Mouse (Mus musculus) embryo, embryonic 10 days (tissue): Measurements from ENCODE around the gene Usf1.

ENCODE experiments used
- DNase-seq: peaks from one replicate; pipeline ENCODE4 v3.0.0-alpha.2; 2015; ENCODE audit warnings: low spot score

The Usf1 gene

DNA sequence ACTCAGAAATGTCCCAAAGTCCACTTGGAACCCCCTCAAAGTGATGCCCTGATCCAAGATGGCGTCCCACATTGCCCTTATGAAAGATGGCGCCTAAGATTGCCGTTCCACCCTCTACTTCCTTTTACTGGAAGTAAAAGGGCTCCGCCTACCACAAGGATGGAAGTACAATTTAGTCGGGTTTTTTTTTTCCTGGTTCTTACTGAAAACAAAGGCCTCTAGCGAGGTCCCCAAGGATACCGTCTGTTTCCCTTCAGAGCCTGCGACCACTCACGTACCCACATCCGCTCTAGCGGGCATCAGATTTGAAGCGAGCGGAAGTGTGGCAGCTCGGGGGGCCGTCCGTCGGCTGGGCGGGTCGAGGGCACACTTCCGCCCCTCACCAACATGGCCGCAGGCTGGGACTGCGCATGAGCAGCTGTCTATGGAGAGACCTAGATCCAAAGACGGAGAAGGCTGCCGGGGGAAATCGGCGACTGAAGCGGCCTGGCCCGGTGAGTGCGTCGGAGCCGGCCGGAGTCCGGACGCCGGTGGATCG, at the start of gene Usf1:
Usf1 (plus strand) TSS at position 367 of the 538 bp plus-strand sequence.
- DNase-seq, result peak; percentile 98

DNA sequence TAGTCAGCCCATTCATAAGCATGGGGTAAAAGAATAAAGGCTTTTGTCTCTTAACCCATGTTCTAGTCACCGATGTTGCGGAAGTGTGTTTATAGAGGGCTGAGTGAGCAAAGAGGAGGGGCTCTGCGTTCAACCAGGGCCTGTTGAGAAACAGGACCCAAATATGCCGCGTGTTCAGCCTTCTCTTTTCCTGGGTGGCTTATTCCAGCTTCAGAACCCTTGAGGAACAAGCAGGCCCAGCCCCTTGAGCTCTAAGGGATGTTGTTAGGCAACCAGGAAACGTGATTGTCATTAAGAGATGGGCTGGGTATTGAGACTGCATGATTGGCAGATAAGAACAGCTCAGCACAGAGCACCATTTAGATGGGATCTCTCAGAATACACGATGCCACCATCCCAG, 45.2 kb upstream of the Usf1 start:
- no peak for DNase-seq

DNA sequence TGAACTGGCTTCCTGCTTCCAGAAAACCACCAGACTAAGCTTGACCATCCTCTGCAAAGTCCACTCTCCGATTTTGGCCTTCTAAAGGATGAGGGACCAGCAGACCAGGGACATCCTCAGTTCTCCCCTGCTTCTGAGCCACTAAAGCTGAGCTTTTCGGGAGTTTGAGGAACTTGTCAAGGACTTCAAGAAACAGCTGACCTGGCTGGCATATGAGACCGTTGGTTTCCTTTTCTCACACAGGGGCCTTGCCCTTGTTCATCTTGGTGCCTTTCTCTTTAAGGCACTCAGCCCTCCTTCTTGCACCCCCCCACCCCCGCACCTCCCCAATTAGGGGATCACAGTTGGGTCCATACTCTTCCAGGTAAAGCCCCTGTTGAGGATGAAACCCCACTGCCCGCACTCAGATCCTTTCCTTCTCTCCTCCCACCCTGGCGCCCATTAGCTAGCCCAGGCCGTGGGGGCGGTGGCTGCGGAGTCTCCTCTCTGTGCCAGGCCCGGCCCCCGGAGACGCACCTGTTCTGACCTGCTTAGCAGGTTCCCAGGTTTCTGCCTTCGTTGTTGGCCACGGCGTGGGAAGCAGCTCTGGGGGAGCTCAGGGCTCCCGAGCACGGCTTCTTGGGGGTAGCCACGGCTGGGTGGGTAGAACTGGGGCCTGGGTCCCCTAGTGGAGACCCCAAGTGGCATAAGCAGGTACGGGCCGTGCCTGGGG, 41.1 kb upstream of the Usf1 start, which contains the start of gene Nectin4:
Nectin4 (plus strand) TSS at position 255 of the 712 bp plus-strand sequence.
- DNase-seq, result no peak

DNA sequence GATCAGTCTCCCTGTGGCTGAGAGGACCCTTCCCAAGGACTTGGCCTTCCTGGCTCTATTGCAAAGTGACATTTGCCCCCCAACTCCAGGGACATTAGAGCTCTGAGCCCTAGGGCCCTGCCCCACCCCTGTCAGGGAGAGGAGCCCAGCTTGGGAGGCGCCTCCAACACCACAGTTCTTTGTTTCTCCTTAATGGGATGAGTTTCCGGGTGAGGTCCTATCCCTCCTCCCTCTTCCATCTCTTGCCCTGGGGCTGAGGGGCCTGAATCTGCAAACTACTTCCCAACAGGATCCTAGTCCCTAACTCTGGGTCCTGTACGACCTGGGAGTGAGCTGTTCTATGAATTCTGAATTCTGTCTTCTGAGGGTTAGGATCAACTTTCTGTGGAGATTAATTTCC, 38.2 kb upstream of the Usf1 start:
- DNase-seq, result no peak

DNA sequence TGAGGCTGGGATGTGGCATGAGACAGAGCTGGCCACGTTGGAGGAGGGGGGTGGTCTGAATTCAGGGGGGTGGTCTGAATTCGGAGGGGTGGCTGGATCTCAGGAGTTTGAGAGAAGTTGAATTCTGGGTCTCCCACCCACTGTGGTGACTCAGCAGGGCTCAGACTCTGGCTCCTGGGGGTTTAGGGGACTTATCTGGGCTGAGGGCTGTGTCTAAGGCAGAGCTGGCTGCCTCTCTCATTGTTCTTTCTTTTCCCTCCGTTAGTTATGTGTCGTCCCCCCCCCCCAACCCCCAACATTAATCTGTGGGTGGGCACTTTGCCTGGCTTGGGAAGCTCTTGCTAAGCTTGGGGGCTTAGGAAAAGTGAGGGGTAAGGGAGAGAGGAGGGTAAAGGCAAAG, 37.2 kb upstream of the Usf1 start:
- DNase-seq, result no peak

DNA sequence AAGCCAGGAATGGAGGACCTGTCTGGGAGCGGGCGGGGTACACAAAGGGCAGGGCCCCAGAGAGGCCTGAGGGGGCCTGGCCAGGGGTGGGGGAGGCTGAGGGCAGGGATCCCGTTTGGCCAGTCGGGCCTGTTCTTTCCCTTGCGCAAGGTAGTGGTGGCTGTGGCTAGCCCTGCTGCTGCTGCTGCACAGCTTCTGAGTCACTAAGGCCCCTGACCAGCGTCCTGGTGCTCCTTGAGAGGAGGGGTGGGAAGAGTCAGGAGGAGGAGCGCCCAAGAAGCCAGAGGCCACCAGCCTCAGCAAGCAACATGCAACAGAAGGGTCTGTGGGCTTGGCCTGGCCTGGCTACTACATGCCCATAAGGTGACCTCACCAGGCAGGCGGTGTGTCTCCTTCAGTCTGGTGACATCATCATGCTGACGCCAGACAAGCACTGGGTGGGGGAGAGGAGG, 35.4 kb upstream of the Usf1 start:
- no peak for DNase-seq

DNA sequence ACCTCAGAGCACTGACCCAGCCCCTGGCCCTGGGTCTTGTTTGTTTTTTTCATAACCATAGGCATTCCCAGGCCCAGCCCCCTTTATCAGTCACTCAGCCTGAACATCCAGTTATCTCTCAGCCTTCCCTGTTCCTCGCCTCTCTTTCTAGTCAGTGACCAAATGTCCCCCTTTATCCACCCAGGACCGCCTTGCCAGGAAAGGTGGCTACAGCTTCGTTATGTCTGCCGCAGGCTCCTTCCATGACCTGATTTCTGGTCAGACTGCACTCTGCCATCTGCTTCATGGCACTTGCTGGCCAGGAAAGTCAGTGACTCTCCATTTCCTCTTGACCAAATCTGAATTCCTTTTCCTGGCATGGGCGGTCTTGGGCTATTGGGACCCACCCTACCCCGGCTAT, 32.8 kb upstream of the Usf1 start:
- DNase-seq, result no peak

DNA sequence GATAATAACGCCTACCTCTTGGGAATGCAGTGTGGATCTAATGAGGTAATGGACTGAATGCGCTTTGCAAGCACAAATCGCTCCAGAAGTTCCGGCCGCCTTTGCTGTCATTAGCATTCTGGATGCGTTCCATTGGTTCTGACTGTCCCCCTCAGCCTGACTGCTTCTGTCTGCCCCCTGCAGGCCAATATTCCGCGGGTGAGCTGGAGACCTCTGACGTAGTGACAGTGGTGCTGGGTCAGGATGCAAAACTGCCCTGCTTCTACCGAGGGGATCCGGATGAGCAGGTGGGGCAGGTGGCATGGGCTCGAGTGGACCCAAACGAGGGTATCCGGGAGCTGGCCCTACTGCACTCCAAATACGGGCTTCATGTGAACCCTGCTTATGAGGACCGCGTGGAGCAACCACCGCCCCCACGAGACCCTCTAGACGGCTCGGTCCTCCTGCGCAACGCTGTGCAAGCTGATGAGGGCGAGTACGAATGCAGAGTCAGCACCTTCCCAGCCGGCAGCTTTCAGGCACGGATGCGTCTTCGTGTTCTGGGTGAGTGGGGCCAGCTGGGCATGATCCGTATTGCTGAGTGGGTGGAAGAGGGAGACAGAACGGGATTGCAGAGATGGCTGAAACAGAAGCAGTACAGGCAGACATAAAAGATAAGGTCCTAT, 31.0 kb upstream of the Usf1 start:
- DNase-seq, result peak; percentile 85

DNA sequence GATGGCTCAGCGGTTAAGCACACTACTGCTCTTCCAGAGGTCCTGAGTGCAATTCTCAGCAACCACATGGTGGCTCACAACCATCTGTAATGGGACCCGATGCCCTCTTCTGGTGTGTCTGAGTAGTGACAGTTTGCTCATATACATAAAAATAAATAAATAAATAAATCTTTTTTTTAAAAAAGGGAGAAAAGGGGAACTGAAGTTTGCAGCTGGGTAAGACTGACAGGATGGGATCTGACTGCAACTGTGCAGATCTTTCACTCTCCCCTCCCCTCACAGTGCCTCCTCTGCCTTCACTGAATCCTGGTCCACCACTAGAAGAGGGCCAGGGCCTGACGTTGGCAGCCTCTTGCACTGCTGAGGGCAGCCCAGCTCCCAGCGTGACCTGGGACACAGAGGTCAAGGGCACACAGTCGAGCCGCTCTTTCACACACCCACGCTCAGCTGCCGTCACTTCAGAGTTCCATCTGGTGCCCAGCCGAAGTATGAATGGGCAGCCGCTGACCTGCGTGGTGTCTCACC, 29.0 kb upstream of the Usf1 start:
- DNase-seq, result no peak

DNA sequence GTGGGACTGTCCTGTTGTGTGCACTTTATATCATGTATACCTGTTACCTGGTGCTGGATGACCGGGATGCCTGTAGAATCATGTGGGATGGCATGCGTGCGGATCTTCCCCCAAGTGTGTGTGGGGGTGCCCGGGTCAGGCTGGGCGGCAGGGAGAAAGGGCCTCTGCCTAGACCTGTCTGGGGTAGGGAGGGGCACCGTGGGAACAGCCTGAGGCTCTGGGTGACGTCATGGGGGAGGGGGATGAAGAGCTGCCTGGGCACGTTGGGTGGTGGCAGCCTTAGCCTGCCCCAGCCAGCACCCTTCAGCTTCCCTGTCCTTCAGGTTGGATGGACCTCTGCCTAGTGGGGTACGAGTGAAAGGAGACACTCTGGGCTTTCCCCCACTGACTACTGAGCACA, 26.8 kb upstream of the Usf1 start:
- no peak for DNase-seq

DNA sequence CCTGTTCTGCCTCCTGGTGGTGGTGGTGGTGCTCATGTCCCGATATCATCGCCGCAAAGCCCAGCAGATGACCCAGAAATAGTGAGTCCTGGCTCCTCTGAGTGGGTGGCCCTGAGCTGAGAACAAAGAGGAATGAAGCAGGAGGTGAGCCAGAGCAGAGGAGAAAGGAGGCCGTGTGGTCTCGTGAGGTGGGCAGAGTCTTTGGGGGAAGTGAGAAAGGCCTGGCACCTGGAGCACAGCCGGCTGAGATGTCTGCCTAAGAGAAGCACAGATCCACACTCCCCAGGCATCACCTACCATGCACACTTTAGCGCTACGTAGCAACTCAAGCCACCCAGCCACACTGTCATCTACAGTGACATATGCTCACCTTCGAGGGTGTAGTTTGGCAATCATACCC, 25.9 kb upstream of the Usf1 start:
- DNase-seq, result no peak

DNA sequence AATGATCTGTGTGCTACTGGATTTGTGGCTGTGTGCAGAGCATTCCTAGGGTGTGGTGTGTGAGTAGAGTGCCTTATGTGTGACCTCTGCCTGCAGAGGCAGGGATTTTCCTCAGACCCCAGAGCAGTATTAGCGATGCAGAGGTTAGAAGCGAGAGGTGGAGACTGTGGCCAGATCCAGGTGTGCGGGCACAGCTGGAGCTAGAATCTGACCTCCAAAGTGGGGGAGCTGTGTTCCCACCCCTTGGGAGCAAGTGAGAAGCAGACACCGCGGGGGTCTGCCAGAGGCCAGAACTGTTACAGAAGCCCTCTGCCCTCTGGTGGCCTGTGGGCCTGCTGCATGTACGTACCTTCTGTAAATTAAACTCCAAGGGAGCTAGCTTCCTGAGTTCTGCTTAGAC, 24.0 kb upstream of the Usf1 start:
- peak; percentile 68 for DNase-seq

DNA sequence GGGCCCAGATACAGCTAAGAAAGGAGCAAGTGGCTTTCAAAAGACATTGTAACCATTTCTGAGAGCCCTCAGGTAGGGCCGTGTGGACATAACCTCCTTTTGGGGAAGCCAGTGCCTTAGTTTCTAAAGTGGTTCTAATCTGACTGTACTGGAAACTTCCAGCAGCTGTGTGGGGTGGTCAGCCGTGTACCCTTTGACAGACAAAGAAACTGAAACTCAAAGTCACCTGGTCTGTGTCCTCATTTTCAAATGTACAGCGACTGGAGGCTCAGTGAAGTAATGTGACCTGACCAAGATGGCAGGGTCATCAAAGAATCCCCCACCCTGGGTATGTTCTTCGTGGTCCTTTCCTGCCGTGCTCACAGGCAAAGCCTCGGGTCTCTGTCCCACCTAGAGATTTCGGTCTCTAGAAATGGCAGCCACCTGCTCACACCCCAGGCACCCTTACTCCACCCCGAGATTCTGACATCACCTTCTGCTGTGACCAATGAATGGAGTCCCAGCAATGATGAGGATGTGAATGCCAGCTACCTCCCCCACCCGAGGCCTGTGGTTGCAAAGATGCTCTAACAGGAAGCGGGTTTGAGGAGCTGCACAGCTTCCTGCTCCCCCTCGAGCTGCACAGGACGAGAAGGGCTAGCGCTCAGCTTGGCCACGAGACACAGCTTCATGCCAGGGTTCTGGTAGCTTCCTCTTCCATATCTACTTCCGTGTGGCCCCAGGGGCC, 22.6 kb upstream of the Usf1 start, which contains the start of gene Arhgap30:
Arhgap30 (plus strand) TSS at position 579 of the 727 bp plus-strand sequence.
- no peak for DNase-seq

DNA sequence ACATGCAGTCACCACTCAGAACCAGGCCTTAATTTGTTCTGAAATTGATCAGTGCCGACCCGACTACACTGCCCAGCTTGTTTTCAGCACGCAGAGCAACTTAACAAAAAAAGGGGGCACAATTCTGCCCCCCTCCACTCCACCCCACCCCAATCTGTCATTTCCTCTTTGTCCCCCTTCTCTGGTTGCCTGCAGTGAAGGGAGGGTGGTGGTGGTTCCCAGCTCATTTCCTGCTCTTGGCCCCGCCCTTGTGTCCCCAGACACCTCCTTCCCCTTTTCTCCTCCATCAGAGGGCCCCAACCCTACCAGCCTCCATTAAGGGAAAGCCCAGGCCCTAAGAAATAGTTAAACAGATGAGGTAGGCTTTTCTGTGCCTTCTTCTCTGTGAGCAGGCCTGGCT, 21.0 kb upstream of the Usf1 start:
- DNase-seq, result no peak

DNA sequence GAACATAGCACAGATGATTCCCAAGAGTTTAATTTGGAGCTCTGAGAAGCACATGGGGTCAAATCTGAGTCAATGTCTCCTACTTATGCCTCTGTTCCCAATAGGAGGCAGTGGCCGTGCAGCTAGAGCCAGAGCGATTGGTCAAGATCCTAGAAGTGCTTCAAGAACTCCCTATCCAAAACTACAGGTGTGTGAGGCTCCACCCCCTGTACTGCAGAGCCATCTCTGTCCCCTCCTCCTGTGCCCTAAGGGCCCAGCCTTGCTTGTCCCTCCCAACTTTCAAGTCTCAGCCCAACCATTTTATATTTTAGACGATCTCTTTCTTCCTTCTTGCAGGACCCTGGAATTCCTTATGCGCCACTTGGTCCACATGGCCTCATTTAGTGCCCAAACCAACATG, 9.3 kb upstream of the Usf1 start:
- no peak for DNase-seq

DNA sequence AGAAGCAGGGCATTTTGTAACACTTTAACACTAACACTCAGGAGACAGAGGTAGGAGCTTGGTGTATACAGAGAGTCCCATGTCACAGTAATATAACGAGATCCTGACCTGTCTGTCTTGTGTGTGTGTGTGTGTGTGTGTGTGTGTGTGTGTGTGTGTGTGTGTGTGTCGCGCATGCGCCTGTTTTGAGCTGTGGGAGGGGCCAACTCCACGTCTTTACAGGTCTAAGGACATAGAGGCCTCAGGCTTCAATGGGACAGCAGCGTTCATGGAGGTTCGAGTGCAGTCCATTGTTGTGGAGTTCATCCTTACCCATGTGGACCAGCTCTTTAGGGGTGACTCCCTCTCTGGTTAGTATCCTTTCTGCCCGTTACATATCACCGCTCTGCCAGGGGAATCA, 8.1 kb upstream of the Usf1 start:
- DNase-seq, result no peak

DNA sequence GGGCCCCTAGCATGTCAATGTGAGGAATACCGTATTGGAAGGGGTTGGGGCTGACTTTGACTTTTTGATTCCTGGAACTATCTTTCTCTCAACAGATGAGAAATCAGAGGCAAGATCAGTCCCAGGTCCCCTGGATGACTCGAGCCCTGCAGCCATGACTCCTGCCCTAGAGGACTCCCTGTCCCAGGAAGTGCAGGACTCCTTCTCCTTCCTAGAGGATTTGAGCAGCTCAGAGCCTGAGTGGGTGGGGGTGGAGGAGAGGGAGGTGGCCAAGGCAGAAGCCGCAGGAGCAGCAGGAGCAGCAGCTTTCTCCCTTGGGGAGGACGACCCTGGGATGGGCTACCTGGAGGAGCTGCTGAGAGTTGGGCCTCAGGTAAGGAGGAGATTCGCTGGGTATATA, 3.9 kb upstream of the Usf1 start:
- DNase-seq, result no peak

DNA sequence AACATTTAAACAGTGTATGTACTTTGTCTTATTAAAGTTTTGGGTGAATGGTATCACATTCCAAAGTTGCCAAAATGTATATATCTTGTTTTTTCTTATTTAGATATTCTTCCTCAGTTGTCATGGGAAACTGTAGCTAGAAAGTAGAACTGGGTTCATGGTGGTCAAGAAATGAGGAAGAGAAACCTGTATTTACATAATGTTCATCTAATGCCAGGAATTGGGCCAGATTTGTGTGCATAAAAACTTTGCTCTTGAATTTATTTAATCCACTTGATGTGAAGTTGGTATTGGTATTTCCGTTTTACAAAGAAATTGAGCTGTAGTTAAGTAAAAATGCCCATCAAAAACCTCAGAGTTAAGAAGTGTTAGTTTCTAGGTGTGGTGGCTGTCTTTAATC, 882 bp upstream of the Usf1 start:
- DNase-seq, result no peak

DNA sequence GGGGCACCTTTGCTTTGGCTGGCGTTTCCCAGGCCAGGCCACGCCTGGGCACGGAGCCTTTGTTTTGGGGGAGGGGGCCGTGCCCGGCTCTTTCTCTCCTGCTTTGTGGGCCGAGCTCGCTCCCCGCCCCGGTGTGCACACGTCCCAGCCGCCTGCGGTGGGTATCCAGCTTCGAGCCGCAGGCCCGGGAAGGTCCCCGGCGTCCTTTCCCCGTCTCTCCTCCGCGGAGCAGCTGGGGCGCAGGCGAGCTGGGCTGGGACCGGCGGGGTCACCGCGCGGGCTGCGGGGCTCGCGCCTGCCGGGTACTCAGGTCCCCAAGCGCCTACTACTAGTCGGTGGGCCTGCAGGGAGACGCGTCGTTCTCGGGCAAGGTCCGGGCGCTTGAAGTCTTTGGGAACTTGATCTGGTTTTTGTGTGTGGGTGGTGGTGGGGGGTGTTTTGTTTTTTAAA, 404 bp downstream of the Usf1 start:
- no peak for DNase-seq

DNA sequence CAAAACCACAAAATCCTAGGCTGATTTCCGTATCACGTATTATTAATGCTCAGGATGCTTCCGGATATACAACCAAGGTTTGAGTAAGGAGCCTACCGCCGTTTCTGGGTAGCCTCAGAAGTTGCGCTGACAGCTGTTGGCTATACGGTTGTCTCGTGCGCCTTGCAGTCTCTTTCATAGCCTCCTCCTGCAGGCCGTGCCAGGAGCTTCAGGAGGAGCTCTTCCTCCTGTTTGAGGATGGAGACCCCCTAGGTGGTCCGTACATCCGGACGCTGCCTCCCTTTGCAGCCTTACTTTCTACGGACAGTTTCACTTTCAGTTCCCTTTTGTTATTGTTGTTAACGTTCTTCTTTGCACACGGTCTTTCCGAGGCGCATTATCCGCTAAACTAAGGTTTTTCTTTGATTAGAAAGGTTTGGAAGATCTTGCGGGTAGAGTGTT, 908 bp downstream of the Usf1 start:
- DNase-seq, result peak; percentile 74

DNA sequence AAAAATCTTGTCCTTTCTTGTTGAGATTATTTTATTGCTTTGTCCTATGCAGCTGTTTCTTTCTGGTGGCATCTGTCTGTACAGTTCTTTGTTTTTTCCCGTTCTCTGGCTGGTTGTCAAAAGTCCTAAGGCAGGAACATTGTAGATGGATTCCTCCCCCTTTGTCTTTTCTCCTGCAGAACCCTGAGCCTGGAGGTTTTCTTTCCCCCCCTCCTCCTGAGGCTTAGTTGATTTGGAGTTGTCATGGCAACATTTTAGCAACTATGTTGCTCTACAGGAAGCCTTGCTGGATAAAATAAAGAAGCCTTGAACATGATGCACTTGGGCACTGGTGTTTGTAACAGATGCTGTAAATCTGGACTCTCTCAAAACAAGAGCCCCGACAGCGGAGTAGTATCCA, 1.3 kb downstream of the Usf1 start:
- peak; percentile 28 for DNase-seq

DNA sequence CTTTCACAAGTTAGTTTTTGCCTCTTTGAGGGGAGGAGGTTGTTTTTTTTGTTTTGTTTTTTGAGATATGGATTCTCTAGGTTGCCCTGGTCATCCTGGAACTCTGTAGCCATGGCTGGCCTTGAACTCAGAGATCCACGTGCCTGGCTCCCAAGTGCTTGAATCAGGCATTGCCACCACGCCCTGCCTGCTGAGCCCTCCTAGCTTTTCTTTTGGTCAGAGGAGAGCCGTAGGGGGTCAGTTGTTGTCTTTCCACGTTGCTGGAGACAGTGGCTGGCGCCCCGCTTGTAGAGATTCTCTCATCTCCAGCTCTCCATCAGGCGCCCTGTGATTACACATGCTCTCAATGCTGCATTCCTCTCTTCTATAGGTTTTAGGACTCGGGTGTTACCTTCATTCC, 2.5 kb downstream of the Usf1 start:
- DNase-seq, result no peak
